Mouse (Mus musculus): Measurements from ENCODE around the gene Fgfr2.

Fgfr2 gene

DNA sequence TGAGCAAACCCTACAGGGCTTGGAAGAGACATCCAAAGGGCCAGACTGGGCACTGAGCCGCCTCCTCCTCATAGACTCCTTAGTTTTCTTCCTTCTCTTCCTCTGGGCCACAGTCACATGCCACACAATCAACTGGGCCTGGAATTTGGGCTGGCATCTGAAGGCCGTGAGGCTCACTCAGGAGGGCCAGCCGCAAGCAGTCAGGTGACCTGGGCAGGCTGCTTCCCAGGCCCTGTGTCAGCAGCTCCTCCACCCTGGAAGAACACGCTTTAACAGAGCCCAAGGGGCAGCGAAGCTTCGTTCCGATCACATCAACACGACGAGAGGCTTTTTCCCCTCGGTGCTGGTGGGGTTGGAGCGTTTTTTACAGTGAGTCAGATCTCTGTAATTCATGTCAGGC is 320.5 kb downstream of the Fgfr2 start:
- DNase-seq (ENCODE audit: low read depth) = peak; percentile 92

DNA sequence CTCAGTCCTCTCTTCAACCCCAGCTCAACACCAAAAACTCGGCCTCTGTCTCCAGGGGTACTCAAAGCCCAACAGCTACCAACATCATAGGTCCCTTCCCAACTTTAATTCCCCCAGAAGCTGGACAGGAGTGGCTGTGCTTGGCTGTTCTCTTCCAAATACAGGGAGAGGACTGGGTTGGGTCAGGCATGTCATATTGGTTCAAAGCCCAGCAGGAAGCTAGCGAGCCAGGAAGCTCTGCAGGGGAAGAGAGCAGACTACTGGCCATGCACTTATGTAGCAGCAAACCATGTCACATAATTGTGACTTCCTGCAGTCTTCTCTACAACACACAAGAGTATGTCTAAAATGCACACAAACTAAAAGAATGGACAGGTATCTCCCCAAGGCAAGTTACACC is 321.1 kb downstream of the Fgfr2 start:
- DNase-seq (ENCODE audit: low read depth) = no peak

DNA sequence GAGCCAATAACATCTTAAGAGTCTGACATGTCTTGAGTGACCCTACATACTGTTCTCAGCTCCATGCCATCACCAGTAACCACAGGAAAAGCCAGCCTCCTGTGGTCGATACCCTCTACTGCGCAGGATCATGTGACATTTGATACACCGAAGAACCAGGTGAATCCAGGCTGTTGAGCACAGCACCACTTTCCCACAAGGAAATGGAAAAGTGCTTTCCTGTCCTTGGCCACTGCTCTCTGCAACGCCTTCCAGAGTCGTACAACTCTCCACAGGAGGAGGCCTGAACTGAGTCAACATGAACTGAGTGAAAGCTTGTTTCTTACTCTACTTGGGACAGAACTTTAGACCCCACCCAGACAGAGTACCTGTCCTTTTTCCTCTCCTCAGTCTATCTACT is 321.6 kb downstream of the Fgfr2 start:
- DNase-seq (ENCODE audit: low read depth) = no peak

DNA sequence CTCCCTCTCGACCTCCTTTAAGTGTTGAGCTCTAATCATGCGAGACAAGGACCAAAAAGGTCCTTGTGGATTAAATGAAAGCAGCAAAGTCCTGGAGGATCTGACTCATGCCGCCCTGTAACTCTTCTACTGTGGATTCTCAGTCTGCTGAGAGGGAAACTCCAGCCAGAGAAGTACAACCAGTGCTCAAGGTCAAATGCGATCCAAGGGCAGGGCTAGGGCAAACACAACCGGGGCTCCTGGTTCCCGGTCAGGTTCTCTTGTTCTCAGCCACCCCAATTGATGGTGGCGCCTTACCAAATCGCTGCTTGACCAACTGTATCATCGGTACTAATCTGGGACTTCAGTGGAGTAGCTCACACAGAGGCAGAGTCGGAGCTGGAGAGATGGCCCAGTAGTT is 322.3 kb downstream of the Fgfr2 start:
- no peak for DNase-seq (ENCODE audit: low read depth)

DNA sequence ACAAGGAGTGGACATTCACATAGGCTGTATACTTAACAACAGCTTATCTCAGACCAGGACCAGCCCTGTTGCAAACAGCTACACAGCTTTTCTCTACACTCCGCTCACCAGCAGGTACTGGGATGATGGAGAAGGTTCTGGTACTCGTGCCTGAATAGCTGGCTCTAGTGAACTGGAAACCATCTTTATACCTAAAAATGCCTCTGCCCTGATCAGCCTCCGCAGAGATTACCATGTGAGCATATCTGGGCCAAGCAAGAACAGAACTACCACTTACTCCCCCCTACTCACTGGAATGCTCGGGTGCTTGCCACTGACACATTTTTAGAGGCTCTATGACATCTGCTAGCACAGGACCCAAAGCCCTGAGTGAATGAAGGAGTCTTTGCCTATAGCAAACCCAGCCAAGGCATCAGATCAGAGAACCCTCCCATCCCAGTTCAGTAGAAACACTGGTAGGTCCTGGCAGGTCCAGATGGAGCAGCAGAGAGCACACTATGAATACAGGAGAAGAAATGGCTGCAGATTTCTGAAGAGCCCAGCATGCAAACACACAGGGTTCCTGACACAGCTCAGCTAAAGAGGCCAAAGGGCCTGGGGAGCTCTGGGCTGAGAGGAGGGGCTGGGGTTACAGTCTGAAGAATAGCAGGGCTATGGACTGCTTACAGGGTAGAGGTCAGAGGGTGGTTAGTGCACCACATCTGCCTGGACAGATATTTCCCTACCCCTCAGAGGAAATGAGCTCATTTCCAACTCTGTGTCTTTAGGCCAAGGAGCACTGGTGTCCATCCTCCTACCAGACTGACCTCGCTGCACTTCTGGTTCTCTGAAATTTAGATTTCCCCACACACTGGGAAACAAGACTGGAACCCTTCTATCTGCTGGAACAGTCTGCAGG is 323.8 kb downstream of the Fgfr2 start:
- no peak for DNase-seq (ENCODE audit: low read depth)

DNA sequence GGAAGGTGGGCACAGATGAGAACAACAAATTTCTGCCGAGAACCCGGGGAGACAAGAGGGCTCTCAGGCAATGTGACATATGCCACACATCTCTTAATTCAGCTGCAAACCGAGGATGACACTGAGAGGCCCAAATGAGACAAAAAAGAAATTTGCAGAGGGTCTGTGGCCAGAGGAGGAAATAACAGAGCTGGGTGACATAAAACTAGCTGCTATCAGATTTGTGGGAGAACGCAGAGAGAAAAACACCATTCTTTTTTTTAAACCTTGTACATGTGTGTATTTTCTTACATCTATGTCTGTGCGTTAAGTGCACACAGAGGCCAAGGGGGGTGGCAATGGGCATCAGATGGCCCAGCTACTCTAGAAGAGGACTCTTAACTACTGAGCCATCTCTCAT is 328.0 kb downstream of the Fgfr2 start:
- DNase-seq (ENCODE audit: low read depth) = no peak

DNA sequence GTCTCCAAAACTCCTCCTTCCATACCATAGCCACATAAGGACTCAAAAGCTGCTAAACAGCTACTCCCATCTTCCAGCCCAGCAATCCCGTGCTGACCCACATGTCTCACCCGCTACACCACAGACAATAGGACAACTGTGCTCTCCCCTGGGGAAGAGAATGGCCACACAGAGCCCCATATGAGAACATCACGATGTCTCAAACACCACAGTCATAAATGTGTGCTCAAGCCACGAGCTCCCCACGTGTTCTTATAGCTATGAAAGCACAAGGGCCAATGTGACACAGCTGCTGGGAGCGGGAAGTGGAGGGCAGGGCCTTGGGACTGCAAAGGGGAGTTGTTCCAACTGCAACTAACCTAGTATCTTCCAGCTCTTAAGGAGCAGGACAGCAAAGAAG is 329.7 kb downstream of the Fgfr2 start:
- no peak for DNase-seq (ENCODE audit: low read depth)

DNA sequence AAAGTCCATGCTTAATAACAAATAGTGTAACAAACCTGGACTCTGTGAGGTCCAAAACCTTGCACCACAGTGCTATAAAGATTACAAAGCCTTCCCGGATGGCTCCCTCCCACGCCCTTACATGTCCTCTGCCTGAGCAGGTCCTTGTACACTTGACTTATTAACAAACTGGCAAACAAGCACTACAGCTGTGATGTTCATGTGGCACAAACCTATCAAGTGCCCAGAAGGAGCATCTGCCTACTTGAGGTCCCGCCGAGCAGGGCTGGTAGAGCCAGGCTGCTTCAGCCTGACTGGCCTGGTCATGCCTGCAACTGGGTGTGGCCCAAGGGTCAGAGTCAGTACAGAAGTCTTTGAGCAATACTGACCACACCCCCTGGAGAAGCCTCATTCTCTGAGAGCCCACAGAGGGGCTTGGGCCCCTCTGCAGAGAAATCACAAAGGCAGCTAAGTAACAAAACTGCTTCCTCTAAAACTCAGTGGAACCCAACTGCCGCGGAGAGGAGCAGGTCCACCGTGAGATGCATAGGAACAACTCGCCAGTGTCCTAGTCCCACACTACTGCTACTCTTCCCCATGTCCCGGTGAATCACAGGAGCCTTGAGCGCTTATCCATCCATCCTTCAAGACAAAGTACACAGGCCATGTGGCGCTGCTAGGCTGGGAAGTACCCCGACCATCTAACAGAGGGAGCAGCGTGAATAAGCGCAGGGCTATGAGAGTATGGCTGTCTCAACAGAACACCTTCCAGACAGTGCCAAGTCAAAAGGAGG is 332.5 kb downstream of the Fgfr2 start:
- DNase-seq (ENCODE audit: low read depth) = no peak

DNA sequence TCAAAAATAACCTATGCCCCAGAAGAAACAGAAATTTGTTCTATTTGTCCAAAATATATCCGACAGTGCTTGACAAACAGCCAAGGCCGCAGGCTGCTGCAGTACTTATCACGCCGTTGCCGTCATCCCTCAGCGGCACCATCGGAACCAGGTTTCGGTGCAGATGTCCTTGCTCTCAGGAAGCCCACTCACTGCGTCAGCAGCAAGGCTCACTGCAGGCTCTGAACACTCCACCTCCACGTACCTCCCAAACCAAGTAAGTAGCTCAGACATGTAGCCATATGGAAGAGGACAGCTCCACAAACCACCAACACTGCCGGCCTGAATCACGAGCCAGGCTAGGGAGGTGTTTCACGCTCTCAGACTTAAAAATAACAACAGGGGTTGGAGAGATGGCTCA is 334.3 kb downstream of the Fgfr2 start:
- no peak for DNase-seq (ENCODE audit: low read depth)

DNA sequence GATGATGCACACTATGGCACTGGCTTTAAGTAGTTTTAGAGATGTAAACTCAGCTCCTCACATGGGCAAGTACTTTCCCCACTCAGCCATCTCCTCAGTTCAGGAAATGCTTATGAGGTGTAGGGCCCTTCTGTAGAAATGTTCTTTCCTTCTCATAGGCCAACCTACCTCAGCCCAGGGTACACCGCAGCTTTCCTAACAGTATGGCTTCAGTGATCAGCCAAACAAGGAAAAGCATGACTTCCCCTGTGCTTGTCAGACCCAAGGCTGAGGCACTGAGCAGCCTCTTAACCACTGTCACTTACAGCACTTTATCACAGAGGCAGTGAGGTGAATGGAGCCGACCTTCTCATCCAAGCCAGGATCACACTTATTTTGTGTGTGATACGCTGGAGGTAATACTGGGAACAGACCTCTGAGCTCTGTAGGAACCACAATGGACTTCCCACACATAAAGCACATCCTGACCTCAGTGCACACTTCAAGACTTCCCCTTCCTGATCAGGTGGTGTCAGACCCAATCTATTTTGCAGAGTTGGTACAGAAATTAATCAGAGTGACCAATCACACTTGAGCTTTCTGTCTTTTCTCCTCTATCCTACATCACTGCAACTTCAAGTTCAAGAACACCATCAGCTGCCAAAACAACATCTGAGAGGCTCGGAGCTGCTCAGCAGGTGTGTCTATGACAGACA is 335.5 kb downstream of the Fgfr2 start:
- DNase-seq (ENCODE audit: low read depth) = no peak

DNA sequence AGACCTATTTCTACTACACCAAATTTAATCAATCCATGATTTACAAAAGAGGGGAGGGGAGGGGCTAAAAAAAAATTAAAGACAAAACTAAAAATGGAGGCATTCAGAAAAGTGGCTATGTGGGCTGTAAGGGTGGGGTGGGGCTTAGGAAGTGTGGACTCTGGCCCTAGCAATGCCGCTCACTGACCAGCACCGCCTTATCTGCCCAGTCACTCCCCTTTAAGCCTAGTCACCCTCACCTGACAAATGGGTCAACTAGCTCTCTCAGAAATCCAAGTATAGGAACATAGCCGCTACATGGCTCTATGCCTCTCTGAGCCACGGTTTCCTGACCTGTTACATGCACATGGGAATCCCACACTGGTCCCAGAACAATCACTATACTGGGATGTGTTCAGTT is 336.1 kb downstream of the Fgfr2 start:
- DNase-seq (ENCODE audit: low read depth) = no peak

DNA sequence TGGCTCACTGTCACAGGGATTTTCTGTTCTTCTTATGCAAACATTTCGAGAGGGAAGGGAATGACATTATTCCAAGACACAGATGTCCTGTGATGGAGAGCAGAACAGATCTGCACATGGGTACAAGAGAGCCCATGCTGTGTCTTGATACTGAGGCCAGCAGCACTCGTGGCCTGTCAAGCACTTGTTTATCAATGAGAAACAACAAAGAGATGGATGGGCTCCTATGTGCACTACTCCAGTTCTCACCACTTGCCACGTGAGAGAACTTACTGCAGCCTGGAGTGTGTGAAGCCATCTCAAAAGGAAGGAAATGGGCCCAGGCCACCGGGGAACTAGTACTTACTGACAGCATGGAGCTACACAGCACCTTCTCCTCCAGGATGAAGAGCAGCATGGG is 336.6 kb downstream of the Fgfr2 start:
- DNase-seq (ENCODE audit: low read depth) = no peak

DNA sequence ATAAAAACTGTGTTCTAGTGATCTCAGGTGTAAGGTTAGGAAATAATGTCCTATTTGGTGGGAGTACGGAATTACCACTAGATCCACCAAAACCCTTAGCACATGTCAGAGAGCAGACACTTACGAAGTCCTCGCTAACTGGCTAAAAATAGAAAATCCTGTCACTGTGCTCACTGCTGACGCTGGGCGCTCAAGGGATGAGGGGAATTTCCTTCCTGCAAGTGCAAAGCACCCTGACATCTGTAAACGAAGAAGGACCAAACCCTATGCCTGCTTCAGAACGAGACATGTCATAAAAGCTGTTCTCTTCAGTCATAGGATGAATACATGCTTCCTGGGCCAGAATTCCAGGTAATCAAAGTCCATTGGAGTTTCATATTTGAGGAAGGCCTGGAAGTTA is 337.1 kb downstream of the Fgfr2 start:
- no peak for DNase-seq (ENCODE audit: low read depth)

DNA sequence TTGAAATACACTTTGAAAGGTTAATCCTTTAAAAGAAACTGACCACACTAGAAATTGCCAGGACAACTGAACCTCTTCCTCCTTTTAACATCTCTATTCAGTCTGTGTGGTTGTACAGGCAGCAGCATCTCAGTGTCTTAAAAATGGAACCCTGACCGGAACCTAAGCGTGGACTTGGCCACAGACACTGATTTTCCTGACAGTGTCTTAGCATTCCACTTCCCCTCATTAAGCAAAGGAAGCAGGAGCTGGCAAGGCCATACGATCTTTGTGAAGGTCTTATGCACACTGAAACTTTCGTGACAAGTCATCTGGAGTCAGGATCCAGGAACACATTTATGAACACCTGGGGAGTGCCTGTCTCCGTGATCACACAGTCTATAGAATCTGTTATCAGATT is 339.0 kb downstream of the Fgfr2 start:
- DNase-seq (ENCODE audit: low read depth) = no peak

DNA sequence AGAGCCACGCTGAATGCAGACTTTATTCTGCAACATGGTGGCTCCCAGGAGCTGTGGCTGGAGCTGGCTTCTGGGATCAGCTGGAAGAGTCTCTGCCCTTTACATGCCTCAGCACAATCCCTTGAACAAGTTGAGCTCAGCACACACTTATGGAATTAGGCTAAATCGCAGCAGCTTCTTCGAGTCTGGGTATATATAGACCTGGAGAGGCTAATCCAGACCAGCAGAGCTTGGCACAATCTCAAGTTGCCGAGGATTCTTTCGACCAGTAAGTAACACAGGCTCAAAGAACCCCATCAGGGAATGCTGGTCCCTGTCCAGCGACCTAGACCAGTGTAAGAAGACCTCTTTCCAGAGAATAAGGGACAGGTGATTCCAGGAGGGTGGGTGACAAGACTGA is 341.3 kb downstream of the Fgfr2 start:
- no peak for DNase-seq (ENCODE audit: low read depth)

DNA sequence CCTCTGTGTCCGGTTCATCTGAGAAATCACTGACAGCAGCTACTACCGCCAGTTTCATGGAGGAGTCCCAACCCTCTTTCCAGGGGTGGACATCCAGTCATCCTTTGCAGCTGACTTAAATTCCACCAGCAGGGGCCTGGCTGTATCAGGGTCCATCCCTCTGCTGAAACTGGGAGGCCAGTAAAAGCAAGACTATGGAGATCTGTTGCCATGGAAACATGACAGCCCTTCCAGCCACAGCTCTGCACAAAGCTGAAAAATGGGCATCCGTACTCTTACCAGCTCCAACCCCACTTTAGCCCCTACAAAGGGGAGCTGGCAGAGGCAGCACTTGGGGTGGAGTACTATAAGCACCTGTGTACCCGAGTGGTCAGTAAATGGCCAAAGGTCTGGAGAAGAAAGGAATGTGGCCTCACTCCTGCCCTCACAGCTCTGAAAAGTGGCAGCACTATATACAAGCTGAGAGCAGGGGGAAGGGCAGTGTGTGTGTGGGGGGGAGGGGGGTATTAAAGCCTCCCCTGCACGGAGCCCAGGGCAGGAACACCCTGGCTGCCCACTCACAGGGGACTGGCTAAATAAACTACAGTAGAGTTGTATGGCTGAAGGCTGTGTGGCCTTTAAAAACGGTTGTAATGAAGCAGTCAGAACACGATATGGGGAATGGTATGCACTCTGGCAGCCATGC is 341.9 kb downstream of the Fgfr2 start:
- no peak for DNase-seq (ENCODE audit: low read depth)

DNA sequence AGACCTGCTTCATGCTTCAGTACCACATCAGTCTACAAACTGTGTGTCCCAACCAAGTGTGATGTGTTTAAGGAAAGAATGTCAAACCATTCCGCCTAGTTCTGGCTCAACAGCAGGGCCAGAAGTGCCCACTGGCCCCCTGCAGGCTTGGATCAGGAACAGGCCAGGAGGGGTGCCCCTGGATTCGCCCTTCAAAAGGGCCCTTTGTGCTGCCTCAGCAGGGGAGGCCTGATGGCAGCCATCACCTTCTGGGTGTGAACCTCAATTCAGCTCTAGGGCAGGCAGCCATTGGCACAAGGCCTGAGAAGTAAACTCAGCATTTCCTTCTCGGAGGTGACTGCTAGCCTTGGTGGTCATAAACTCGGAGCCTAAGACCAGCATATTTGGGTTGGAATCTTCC is 342.5 kb downstream of the Fgfr2 start:
- DNase-seq (ENCODE audit: low read depth) = peak; percentile 91

DNA sequence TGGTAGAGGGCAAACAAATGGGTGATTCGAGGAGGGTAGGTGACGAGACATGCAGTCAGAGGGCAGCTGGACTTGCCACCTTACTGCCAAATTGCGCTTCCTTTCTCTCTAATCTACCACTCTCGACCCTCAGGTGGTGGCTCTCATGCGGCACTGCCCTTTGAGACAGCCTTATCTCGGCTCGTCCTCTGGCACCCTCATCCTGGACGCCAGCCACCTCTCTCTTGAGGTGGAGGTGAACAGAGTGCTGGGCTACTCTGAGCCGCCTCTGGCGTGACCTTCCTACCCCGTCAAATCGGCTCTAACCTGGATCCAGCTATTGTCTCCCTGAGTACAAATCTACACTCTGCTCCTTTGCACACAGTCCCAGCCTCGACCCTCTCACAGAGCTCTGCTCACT is 344.5 kb downstream of the Fgfr2 start:
- no peak for DNase-seq (ENCODE audit: low read depth)

DNA sequence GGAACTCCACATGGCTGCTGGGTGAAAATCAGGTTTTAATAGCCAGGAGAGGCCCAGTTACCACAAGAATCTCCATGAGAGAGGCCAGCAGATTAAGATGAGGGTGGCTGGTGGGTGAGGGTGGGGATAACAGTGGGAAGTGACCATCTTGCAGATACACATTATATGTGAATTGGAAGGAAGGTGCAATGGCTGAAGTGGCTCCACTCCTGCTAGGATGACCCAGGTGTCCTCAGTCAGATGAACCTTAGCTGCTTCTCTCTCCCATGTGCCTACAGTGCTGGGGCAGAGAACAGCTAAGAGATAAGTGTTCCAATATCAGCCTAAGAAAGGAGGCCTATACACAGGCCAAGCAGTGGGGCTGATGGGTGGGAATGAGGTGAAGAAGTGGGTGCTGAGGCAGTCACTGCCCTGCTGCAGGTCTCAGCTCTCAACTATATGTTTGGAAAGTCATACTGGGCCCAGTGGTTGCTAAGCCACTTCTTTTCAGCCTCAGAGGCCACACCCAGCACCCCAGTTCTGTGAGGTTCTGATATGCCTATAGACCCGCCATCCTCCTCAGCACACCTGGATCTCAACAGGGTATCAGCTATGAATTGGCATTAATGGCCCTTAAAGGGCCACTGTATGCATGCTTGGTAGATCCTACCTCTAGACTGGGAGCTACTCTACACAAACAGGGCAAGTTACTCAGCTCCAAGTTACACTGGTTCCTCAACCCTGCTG is 345.3 kb downstream of the Fgfr2 start:
- no peak for DNase-seq (ENCODE audit: low read depth)

DNA sequence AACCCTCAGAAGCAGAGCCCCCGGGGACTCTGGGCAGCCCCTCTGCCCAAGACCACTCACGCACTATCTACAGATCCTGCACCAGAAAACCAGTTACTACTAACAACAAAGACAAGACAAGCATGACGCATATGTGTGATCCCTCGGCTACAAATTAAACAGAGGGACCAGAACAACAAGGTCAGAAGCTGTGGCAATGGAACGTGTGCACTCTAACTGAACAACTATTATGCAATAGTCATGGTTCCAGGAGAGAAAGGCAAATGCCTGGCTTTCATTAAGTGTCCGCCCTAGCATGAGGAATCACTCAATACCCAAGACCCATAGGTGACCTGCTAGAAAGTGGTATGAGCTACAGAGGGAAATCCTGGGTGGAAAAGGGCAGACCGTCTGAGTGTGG is 346.0 kb downstream of the Fgfr2 start:
- DNase-seq (ENCODE audit: low read depth) = no peak

DNA sequence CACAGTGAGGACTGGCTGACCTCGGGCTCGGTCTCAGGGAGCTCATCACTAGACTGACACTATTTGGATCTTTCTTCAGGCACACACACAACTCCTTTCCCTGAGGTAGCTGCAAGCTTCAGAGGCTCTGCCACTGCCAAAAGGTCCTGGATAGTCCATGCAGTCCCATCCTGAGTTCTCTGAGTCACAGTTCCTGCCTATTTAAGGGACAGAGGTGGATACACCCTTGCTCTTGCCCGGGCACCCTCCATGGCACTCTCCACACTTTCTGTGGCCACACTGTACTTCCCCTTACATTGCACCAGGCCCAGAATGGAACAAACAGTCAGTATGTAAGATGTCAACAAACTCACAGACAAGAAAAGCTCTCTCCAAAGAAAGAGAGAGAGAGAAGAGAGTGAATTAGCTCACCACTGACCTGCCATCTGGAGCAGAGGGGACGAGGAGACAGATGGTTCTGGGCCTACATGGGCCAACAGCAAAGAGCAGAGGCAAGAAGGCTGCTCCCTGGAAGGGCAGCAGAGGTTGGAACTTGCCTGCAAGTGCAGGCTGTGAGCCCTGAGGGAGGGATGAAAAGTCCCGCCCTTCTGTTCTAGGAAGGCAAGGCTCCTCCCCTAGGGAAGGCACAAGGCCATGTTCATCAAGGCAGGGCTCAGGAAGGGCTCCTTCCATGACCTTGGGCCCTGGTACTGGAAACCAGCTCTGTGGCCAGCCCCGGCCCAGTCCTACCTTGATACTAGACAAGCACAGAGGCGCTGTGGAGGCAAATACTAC is 346.6 kb downstream of the Fgfr2 start:
- DNase-seq (ENCODE audit: low read depth) = no peak

Data from fibroblast of lung, adult 2 months (primary cell).